Mouse (Mus musculus): Measurements from ENCODE around the gene Ddx60. TPM values are rescaled to one million over a fixed set of nuclear protein-coding genes. Genes with fewer than 3 reads are reported as not detected.
A peak's percentile ranks its signal among the peaks of the same experiment; 100 is the strongest.

The Ddx60 gene
- polyA plus RNA-seq (2011; ENCODE audit: insufficient read depth, insufficient read length, low replicate concordance, missing spikeins): 4.4 and 4.7 TPM in 2 replicates

DNA sequence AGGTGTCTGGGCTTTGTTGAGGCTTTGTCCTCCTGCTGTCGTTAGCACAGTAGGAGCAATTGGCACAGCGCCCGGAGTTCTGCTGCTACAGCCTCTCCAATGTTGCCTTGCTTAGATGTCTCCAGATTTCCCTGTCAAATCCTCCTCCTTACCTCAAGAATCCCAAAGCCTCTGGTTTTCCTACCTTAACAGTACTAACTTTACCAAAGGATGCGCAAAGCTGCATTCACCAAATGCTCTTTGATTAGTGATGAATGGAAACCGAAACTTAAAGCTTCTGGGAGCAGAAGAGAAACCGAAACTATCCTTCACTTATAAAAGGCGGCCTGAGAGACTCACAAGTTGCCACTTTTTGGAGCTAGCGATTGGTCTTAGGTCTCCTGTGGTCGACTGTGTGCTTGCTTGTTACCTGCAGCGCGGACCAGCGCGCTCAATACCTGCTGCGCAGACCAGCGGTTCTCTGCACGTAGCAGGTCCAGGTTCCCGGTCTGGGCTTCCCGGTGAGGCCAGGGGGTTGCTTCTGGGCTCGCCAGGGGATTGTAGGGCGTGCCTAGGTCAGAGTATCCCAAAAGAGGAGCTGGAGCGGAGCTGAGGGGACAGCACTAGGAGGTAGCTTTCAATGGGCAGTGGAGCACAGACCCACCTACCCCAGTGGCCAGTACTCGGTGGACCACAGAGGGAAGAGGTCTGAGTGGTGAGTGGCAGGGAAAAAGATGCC lies at the start of gene Ddx60:
TSS of gene Ddx60 (plus strand) at position 311 of the 718 bp plus-strand sequence.
- WGBS: 2% methylated on average over 22 of the region's 22 CpGs
- TF ChIP-seq POLR2A (IDR thresholded peaks at IDR 0.05; ENCODE audit: borderline replicate concordance, control insufficient read depth, low read depth, low read length) (no peak), CTCF (IDR thresholded peaks at IDR 0.05; ENCODE audit: control insufficient read depth, insufficient read depth, low read length) (no peak)
- Histone ChIP-seq H3K4me3 (replicated peaks; ENCODE audit: control insufficient read depth, low read depth, low read length) (peak within 1 kb of the TSS; percentile 70), H3K27ac (ENCODE audit: control insufficient read depth, insufficient read depth, low read depth, low read length, poor library complexity) (peak within 1 kb of the TSS; percentile 44), H3K4me1 (ENCODE audit: control insufficient read depth, insufficient read depth, low read length) (no peaks in the 10 kb centered on the region; the same call in 1 of the 2 replicates)

DNA sequence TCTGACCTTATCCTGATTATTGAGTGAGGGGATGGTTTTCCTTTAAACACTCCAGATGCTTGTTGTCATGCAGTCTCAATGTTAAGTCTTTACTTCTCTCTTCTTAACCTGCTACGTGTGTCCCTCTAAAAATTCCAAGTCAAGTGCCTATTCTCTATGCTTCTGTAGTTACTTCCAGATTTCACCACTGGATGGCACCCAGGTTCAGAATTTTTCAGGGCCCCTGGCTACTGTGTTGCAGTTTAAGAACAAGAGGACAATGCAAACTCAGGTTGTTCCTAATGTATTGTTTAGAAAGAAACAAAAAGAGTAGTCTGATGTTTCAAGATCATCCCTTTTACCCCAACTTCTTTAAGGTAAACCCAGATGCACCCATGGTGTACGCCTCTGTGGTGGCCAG lies 33.8 kb upstream of the Ddx60 start:
- Histone ChIP-seq H3K4me3 (replicated peaks; ENCODE audit: control insufficient read depth, low read depth, low read length) (no peak overlapping the region), H3K27ac (ENCODE audit: control insufficient read depth, insufficient read depth, low read depth, low read length, poor library complexity) (no peak overlapping the region), H3K4me1 (ENCODE audit: control insufficient read depth, insufficient read depth, low read length) (no peaks in the 10 kb centered on the region; the same call in 1 of the 2 replicates)
- WGBS: 45% methylated on average over 2 of the region's 2 CpGs
- TF ChIP-seq CTCF (IDR thresholded peaks at IDR 0.05; ENCODE audit: control insufficient read depth, insufficient read depth, low read length) (no peak), POLR2A (IDR thresholded peaks at IDR 0.05; ENCODE audit: borderline replicate concordance, control insufficient read depth, low read depth, low read length) (no peak)

DNA sequence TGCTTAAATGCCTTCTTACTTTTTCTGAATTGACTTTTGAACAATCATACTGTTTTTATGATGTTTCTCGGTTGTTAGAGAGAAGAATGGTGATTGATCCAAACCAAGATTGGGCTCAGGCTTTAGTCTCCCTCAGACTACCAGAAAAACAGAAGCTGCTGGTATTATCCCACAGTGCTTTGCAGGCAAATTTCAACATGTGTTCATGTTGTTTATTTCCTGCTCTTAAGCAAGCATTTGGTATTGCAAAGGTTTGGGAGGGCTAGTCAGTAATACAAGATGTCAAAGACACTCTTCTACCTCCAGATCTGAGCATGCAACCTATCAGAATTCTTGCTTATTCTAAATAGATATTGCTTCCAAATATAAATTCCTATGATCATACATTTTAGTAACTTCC lies 31.1 kb upstream of the Ddx60 start:
- 45% methylated on average over 1 of the region's 1 CpGs for WGBS
- TF ChIP-seq CTCF (IDR thresholded peaks at IDR 0.05; ENCODE audit: control insufficient read depth, insufficient read depth, low read length) (no peak), POLR2A (IDR thresholded peaks at IDR 0.05; ENCODE audit: borderline replicate concordance, control insufficient read depth, low read depth, low read length) (no peak)

DNA sequence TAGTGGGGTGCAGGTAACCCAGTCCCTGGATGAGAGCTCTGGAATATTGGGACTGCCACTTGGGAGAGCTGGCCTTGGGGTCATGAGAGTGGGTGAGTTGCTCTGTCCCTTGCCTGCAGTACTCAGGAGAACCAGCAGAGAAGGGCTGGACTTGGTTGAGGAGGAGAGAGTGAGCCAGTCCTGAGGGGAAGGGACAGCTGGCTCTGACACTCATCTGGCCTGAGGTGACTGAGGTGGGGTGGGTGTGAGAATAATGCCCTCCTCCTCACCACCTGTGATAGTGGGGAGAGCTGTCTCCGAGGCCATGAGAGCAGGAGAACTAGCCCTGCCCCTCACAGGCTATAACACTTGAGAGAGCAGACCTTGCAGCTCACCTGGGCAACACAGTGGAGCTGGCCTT lies 30.5 kb upstream of the Ddx60 start:
- Histone ChIP-seq H3K27ac (ENCODE audit: control insufficient read depth, insufficient read depth, low read depth, low read length, poor library complexity) (peak overlapping the region; percentile 42; the same call in 1 of the 2 replicates), H3K4me1 (ENCODE audit: control insufficient read depth, insufficient read depth, low read length) (no peaks in the 10 kb centered on the region; the same call in 1 of the 2 replicates), H3K4me3 (replicated peaks; ENCODE audit: control insufficient read depth, low read depth, low read length) (no peak overlapping the region)
- WGBS: 57% methylated on average over 1 of the region's 1 CpGs
- no peak for TF ChIP-seq CTCF (IDR thresholded peaks at IDR 0.05; ENCODE audit: control insufficient read depth, insufficient read depth, low read length)
- TF ChIP-seq POLR2A (IDR thresholded peaks at IDR 0.05; ENCODE audit: borderline replicate concordance, control insufficient read depth, low read depth, low read length): no peak

More for the DNA sequence above, 31.1 kb upstream of the Ddx60 start:
- Histone ChIP-seq H3K27ac (ENCODE audit: control insufficient read depth, insufficient read depth, low read depth, low read length, poor library complexity) (no peak overlapping the region), H3K4me3 (replicated peaks; ENCODE audit: control insufficient read depth, low read depth, low read length) (no peak overlapping the region), H3K4me1 (ENCODE audit: control insufficient read depth, insufficient read depth, low read length) (no peaks in the 10 kb centered on the region; the same call in 1 of the 2 replicates)

DNA sequence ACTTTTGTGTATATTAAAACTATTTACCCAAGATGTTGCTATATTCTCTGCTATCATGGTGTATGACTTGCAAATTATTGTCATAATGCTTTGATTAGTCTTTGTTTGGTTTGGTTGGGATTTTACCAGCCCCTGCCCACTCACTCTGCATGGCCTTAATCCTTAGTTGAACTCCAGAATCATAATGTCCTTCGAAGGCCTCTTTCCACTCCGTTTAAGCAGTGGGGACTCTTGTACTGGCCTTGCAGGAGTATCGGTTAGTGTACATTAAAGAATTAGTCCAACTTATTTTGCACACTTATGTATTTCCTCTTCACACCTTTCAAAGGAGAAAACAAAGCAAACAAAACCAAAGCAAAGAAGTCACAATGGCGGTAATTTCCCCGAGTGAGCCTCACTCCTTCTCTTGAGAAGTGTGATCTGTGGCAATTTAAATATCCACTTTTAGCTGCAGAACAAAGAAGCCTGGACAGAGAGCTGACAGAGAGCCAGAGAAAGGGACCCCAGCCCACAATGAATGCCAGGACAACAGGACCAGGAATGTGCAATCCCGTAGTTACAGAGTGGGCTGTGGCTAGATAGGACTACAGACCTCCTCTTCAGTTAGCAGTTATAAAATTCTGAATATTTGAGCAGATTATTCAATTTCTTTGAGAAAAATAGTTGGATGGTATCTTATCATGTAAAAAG lies 26.7 kb upstream of the Ddx60 start:
- TF ChIP-seq CTCF (IDR thresholded peaks at IDR 0.05; ENCODE audit: control insufficient read depth, insufficient read depth, low read length): no peak
- TF ChIP-seq POLR2A (IDR thresholded peaks at IDR 0.05; ENCODE audit: borderline replicate concordance, control insufficient read depth, low read depth, low read length): no peak
- no peaks in the 10 kb centered on the region; the same call in 1 of the 2 replicates for H3K4me1 ChIP-seq (ENCODE audit: control insufficient read depth, insufficient read depth, low read length)
- no peak overlapping the region for H3K4me3 ChIP-seq (replicated peaks; ENCODE audit: control insufficient read depth, low read depth, low read length)
- H3K27ac ChIP-seq (ENCODE audit: control insufficient read depth, insufficient read depth, low read depth, low read length, poor library complexity): no peak overlapping the region
- WGBS: 86% methylated on average over 6 of the region's 6 CpGs

DNA sequence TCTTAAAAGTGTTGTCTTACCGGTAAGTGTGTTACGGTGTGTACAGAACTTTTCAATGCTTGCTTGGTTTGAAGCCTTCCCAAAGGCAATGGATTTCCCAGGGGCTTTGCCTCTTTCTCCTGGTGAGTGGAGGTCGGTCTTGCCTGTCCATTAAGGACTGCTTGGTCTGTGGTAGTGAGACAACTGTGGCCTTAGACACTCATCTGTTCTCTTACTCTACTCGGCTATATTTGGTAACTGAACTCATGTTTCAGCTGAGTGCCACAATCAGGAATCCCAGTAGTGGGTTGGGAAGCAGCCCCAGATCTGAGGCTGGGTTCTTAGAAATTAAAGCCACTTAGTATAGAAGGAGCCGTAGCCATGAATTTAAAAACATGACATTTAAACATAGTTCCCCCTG lies 25.4 kb upstream of the Ddx60 start, which contains the start of gene Palld:
TSS of gene Palld (minus strand) at position 170 of the 400 bp plus-strand sequence.
- Histone ChIP-seq H3K4me3 (replicated peaks; ENCODE audit: control insufficient read depth, low read depth, low read length) (no peak within 1 kb of the TSS), H3K27ac (ENCODE audit: control insufficient read depth, insufficient read depth, low read depth, low read length, poor library complexity) (no peak within 1 kb of the TSS), H3K4me1 (ENCODE audit: control insufficient read depth, insufficient read depth, low read length) (no peaks in the 10 kb centered on the region; the same call in 1 of the 2 replicates)
- 82% methylated on average over 5 of the region's 5 CpGs for WGBS
- TF ChIP-seq POLR2A (IDR thresholded peaks at IDR 0.05; ENCODE audit: borderline replicate concordance, control insufficient read depth, low read depth, low read length) (no peak), CTCF (IDR thresholded peaks at IDR 0.05; ENCODE audit: control insufficient read depth, insufficient read depth, low read length) (no peak)

DNA sequence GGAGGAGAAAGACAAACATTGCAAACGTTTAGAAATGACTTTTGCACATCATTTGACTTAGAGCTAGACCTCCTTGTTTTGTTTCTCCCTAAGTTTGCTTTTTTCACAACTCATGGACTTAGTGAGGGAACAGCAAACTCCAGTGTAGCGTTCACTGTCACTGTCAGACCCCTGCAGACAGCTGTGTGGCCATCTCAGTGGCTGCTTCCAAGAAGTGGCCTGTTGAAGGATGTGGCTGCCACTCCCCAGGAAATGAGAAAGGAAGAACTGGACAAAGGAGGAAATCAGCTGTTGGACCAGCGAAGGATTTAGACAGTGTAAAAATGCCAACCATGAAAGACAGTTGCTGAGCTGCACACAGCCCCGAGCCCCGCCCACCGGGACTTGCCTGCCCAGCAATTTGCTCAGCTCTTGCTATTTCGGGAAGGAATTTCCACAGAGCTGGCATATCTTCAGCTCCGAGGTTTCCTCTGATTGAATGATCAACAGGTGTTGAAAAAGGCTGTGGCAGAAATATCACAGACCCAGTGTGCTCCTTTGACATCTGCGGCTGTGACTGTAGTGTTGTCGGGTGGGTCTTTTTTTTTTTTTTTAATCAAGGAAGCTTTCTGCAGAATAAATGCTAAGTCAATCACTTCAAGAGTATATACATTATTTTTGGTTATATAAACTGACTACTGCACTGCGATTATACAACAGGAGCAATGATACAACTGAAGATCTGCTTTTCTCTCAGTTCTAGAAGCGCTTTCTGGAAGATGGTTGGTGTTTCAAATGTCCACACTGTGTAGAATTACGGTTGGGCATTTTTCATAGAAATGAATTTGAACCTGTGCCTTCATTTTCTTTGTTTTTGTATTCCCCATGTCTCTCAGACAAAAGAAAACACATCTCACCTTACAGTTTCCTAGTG lies 19.3 kb upstream of the Ddx60 start:
- no peaks in the 10 kb centered on the region; the same call in 1 of the 2 replicates for H3K4me1 ChIP-seq (ENCODE audit: control insufficient read depth, insufficient read depth, low read length)
- no peak overlapping the region for H3K4me3 ChIP-seq (replicated peaks; ENCODE audit: control insufficient read depth, low read depth, low read length)
- no peak for TF ChIP-seq POLR2A (IDR thresholded peaks at IDR 0.05; ENCODE audit: borderline replicate concordance, control insufficient read depth, low read depth, low read length)
- TF ChIP-seq CTCF (IDR thresholded peaks at IDR 0.05; ENCODE audit: control insufficient read depth, insufficient read depth, low read length): no peak
- WGBS: 14% methylated on average over 13 of the region's 13 CpGs
- H3K27ac ChIP-seq (ENCODE audit: control insufficient read depth, insufficient read depth, low read depth, low read length, poor library complexity): no peak overlapping the region
